Mouse (Mus musculus): ENCODE measurements around the gene Pif1. TPM values are rescaled to one million over a fixed set of nuclear protein-coding genes. Genes with fewer than 3 reads are reported as not detected.

The Pif1 gene
- polyA plus RNA-seq, 1 experiment from 2014 or later = 2.6 TPM

DNA sequence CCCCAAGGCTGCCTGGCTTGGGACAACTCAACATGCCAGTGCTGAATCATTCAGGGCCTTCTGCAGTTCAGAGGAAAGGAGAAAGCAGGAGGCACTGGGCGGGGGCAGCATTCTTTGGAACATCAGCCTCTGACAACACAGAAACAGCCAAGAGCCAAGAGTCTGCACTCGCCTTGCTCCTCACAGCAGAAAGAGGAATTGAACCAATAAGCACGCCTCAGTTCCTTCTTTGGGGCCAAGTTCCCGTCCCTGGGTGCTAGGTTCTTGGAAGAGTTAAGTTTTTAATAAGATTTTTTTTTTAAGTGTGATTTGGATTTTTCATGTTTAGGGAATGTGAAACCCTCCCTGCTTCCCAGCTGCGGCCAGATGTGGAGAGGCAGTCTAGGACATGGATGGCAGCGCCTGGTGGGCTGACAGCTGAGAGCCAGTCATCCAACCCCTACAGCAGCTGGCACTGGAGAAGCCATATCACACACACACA, 17.4 kb upstream of the Pif1 start:
- no peak overlapping the region for H3K4me3 ChIP-seq (replicated peaks; ENCODE audit: low read depth, low read length)
- WGBS = 84% methylated on average over 6 of the region's 6 CpGs

DNA sequence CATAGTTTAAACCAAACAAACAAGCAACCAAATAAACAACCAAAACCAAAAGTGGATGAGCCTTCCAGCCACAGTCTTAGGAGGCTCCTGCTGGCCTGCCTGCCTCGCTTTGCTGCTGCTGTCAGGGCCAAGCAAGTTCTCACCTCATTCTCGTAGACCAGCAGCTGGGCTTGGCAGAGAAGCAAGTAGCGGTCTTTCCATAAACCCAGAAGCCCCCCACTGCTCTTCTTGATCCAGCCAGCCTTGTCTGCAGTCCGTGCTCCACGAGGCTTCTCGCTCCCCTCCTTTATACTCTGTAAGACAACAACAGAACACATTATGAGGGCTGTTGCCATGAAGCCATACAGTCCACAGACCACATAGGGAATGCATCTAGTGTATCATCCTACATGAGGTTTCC, 14.1 kb upstream of the Pif1 start:
- ATAC-seq (ENCODE audit: low FRiP score, low TSS enrichment) = no peak
- WGBS = 74% methylated on average over 6 of the region's 6 CpGs
- H3K4me2 ChIP-seq (ENCODE audit: low read length) = no peak overlapping the region

More for the DNA sequence above, 17.4 kb upstream of the Pif1 start:
- H3K9me3 ChIP-seq (ENCODE audit: control insufficient read depth, low read length) = no peaks in the 10 kb centered on the region
- no peaks in the 10 kb centered on the region for H3K27me3 ChIP-seq (ENCODE audit: control insufficient read depth, insufficient read depth, low read length)
- DNase-seq = no peak
- no peak overlapping the region for H3K4me2 ChIP-seq (ENCODE audit: low read length)
- H3K9ac ChIP-seq (replicated peaks; ENCODE audit: low read length) = no peak overlapping the region
- no peak overlapping the region for H3K27ac ChIP-seq (replicated peaks; ENCODE audit: low read depth, low read length)
- no peak for ATAC-seq (ENCODE audit: low FRiP score, low TSS enrichment)
- no peaks in the 10 kb centered on the region for H3K4me1 ChIP-seq (ENCODE audit: control insufficient read depth, insufficient read depth, low read length)
- peaks cover 3% of the 10 kb centered on the region; the same call in 1 of the 2 replicates for H3K36me3 ChIP-seq (ENCODE audit: control insufficient read depth, insufficient read depth, low read length)

GRCm38 (mm10) chr9:65574513-65575392, 12.2 kb upstream of the Pif1 start:
- no peaks in the 10 kb centered on the region for H3K27me3 ChIP-seq (ENCODE audit: control insufficient read depth, insufficient read depth, low read length)
- no peak overlapping the region for H3K4me3 ChIP-seq (replicated peaks; ENCODE audit: low read depth, low read length)
- no peak overlapping the region for H3K9ac ChIP-seq (replicated peaks; ENCODE audit: low read length)
- ATAC-seq (ENCODE audit: low FRiP score, low TSS enrichment) (no peak), DNase-seq (no peak)
- H3K9me3 ChIP-seq (ENCODE audit: control insufficient read depth, low read length) = no peaks in the 10 kb centered on the region
- no peak overlapping the region for H3K27ac ChIP-seq (replicated peaks; ENCODE audit: low read depth, low read length)
- WGBS = 82% methylated on average over 11 of the region's 11 CpGs
- H3K36me3 ChIP-seq (ENCODE audit: control insufficient read depth, insufficient read depth, low read length) = peaks cover 3% of the 10 kb centered on the region; the same call in 1 of the 2 replicates
- H3K4me2 ChIP-seq (ENCODE audit: low read length) = no peak overlapping the region
- peaks cover 5% of the 10 kb centered on the region; the same call in 1 of the 2 replicates for H3K4me1 ChIP-seq (ENCODE audit: control insufficient read depth, insufficient read depth, low read length)

More for the DNA sequence above, 14.1 kb upstream of the Pif1 start:
- H3K9me3 ChIP-seq (ENCODE audit: control insufficient read depth, low read length) = no peaks in the 10 kb centered on the region
- H3K27ac ChIP-seq (replicated peaks; ENCODE audit: low read depth, low read length) = no peak overlapping the region
- no peak overlapping the region for H3K9ac ChIP-seq (replicated peaks; ENCODE audit: low read length)
- H3K4me1 ChIP-seq (ENCODE audit: control insufficient read depth, insufficient read depth, low read length) = no peaks in the 10 kb centered on the region
- no peak for DNase-seq
- H3K36me3 ChIP-seq (ENCODE audit: control insufficient read depth, insufficient read depth, low read length) = peaks cover 3% of the 10 kb centered on the region; the same call in 1 of the 2 replicates
- H3K4me3 ChIP-seq (replicated peaks; ENCODE audit: low read depth, low read length) = no peak overlapping the region
- no peaks in the 10 kb centered on the region for H3K27me3 ChIP-seq (ENCODE audit: control insufficient read depth, insufficient read depth, low read length)

DNA sequence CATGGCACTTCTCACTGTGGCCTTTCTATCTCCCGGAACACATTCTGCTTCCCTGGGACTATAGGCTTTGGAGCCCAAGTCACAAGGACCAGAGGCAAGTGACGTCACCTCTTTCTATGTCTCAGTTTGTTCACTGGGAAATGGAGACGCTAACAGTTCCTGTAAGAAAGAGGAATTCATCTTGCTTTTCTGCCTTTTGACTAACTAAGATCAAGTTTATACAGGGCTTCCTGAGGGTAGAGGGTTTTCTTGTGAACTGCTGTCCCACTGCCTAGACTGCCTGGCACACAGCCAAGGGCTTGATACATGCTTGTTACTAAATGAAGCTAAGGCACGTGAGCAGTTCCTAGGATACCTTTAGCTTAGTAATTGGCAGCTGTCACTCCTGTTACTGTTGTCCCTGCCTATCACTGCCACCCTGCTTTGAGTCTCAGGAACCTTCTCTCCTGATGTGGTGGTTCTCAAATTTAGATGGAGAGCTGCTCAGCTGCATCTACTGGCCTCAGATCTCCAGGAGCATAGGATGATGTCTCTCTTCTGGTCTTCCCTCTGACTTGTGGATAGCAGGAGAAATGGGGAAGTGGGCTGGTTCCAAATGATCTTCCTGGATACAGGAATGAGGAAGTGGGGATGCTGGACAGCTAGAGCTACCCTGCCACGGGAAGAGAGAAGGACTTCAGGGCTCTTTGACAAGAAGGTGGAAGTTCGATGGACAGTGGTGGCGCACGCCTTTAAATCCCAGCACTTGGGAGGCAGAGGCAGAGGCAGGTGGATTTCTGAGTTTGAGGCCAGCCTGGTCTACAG, 11.4 kb upstream of the Pif1 start:
- WGBS = 76% methylated on average over 8 of the region's 8 CpGs
- Histone ChIP-seq H3K36me3 (ENCODE audit: control insufficient read depth, insufficient read depth, low read length) (peaks cover 3% of the 10 kb centered on the region; the same call in 1 of the 2 replicates), H3K4me3 (replicated peaks; ENCODE audit: low read depth, low read length) (no peak overlapping the region), H3K9ac (replicated peaks; ENCODE audit: low read length) (no peak overlapping the region), H3K27me3 (ENCODE audit: control insufficient read depth, insufficient read depth, low read length) (no peaks in the 10 kb centered on the region), H3K4me1 (ENCODE audit: control insufficient read depth, insufficient read depth, low read length) (peaks cover 5% of the 10 kb centered on the region; the same call in 1 of the 2 replicates), H3K9me3 (ENCODE audit: control insufficient read depth, low read length) (no peaks in the 10 kb centered on the region), H3K27ac (replicated peaks; ENCODE audit: low read depth, low read length) (no peak overlapping the region), H3K4me2 (ENCODE audit: low read length) (no peak overlapping the region)
- ATAC-seq (ENCODE audit: low FRiP score, low TSS enrichment) = no peak
- peak; percentile 68 for DNase-seq

DNA sequence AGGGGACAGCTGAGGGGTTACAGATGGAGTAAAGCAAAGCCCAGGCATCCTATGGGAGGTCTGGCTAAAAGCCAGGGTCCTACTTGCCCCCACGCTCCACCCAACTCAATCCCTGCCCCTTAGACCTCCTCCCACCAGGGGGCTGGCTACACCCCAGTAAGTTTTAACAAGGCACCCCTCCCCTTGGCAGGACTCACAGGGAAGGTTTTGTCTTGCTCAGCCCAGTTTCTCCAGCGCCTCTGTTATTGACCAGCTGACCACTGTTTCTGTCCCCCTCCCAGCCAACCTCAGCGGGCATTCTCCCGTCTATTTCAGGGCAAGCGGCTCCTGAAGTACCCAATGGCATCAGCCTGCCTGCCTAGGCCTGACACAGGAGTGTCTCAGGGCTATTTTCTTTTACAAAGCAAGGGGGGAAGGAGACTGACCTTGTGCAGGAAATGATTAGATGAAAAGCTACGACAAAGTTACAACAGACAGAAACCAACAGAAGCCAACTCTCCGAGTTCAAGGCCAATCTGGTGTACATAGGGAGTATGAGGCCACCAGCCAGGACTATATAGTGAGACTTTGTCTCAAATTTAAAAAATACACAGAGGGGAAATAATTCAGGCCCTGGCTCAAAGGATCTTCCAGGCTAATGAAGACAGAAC, 10.0 kb upstream of the Pif1 start:
- DNase-seq (no peak), ATAC-seq (ENCODE audit: low FRiP score, low TSS enrichment) (no peak)
- Histone ChIP-seq H3K4me2 (ENCODE audit: low read length) (no peak overlapping the region), H3K9ac (replicated peaks; ENCODE audit: low read length) (no peak overlapping the region), H3K4me3 (replicated peaks; ENCODE audit: low read depth, low read length) (no peak overlapping the region), H3K27ac (replicated peaks; ENCODE audit: low read depth, low read length) (no peak overlapping the region), H3K4me1 (ENCODE audit: control insufficient read depth, insufficient read depth, low read length) (peaks cover 10% of the 10 kb centered on the region; the same call in 1 of the 2 replicates), H3K9me3 (ENCODE audit: control insufficient read depth, low read length) (no peaks in the 10 kb centered on the region), H3K27me3 (ENCODE audit: control insufficient read depth, insufficient read depth, low read length) (no peaks in the 10 kb centered on the region), H3K36me3 (ENCODE audit: control insufficient read depth, insufficient read depth, low read length) (peaks cover 3% of the 10 kb centered on the region; the same call in 1 of the 2 replicates)
- 33% methylated on average over 7 of the region's 7 CpGs for WGBS

DNA sequence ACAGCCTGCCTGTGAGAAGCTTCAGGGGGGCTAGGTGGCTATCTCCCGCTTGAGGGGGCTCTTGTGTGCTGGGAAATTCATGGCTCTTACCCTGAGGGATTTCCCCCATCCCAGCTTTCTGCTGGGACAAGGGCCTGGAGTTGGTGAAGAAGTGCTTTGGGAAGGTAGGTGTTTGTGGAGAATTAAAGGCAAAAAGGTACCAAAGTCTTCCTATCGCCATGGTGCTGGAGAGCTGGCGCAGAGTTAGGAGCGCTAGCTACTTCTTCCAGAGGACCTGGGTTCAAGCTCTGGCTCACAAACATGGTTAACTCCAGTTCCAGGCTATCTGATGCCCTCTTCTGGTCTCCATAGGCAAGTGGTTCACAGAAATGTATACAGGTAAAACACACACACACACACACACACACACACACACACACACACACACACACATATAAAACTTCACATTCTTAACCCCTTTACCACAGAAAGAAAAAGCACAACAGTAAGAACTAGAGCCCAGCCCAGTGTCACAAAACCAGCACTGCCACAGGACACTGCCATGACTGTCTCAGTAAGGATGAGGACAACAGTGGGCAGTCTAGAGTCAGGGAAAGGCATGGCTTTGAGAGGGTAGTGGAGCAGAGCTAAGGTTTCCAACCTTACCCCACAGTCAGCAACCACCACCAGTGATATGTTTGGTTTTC, 9.3 kb upstream of the Pif1 start:
- no peaks in the 10 kb centered on the region for H3K27me3 ChIP-seq (ENCODE audit: control insufficient read depth, insufficient read depth, low read length)
- DNase-seq (no peak), ATAC-seq (ENCODE audit: low FRiP score, low TSS enrichment) (no peak)
- 83% methylated on average over 4 of the region's 4 CpGs for WGBS
- H3K4me3 ChIP-seq (replicated peaks; ENCODE audit: low read depth, low read length) = no peak overlapping the region
- no peak overlapping the region for H3K4me2 ChIP-seq (ENCODE audit: low read length)
- no peaks in the 10 kb centered on the region for H3K9me3 ChIP-seq (ENCODE audit: control insufficient read depth, low read length)
- H3K27ac ChIP-seq (replicated peaks; ENCODE audit: low read depth, low read length) = no peak overlapping the region
- 0 out of 2 replicates have a peak, but pooled peaks cover 3% of the 10 kb centered on the region for H3K36me3 ChIP-seq (ENCODE audit: control insufficient read depth, insufficient read depth, low read length)
- peaks cover 10% of the 10 kb centered on the region; the same call in 1 of the 2 replicates for H3K4me1 ChIP-seq (ENCODE audit: control insufficient read depth, insufficient read depth, low read length)
- H3K9ac ChIP-seq (replicated peaks; ENCODE audit: low read length) = no peak overlapping the region

DNA sequence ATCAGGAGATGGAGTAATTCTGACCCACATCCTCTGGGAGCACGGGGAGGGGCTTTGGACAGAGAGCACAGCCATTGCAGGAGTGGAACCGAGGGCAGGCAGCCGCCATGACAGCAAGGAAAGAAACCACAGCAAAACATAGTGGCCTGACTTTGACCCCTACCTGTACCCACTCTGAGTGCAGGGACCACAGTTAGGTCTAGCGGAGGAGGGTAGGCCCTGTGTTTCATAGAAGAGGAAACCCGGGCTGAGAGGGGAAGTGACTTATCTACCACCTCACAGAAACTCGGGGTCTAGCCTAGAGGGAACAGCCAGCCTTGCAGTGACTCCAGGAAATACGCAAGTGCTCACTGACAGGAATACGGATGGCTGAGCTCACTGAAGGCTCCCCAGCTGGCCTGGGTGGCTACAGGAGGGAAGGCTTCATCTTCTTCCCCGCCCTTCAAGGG, 8.1 kb upstream of the Pif1 start:
- ATAC-seq (ENCODE audit: low FRiP score, low TSS enrichment) = no peak
- H3K4me3 ChIP-seq (replicated peaks; ENCODE audit: low read depth, low read length) = peak overlapping the region; percentile 50; the same call in 1 of the 2 replicates
- H3K4me2 ChIP-seq (ENCODE audit: low read length) = peak overlapping the region; percentile 71
- no peaks in the 10 kb centered on the region for H3K27me3 ChIP-seq (ENCODE audit: control insufficient read depth, insufficient read depth, low read length)
- no peaks in the 10 kb centered on the region for H3K9me3 ChIP-seq (ENCODE audit: control insufficient read depth, low read length)
- H3K27ac ChIP-seq (replicated peaks; ENCODE audit: low read depth, low read length) = no peak overlapping the region
- no peak overlapping the region for H3K9ac ChIP-seq (replicated peaks; ENCODE audit: low read length)
- peaks cover 10% of the 10 kb centered on the region; the same call in 1 of the 2 replicates for H3K4me1 ChIP-seq (ENCODE audit: control insufficient read depth, insufficient read depth, low read length)
- 58% methylated on average over 9 of the region's 9 CpGs for WGBS
- no peaks in the 10 kb centered on the region for H3K36me3 ChIP-seq (ENCODE audit: control insufficient read depth, insufficient read depth, low read length)
- DNase-seq = no peak
